Mouse (Mus musculus) gastrocnemius, adult 8-10 months (tissue): Measurements from ENCODE around the gene Polm. TPM values are rescaled to one million over a fixed set of nuclear protein-coding genes. Genes with fewer than 3 reads are reported as not detected.

Source experiments
- DNase-seq, 2 experiments: peaks; one replicate each; pipeline ENCODE4 v3.0.0; 2022; ENCODE audit warnings: low spot score in 2 of 2
- total RNA-seq, 4 experiments: library from RNA; stranded (reverse); gene quantifications; 2 replicates each; pipeline ENCODE4 v1.2.4; 2022

Polm gene
- total RNA-seq: 1 to 10 TPM; 1.6 to 2.5 (median 2.0) TPM

- DNase-seq: peak; percentile 91 to 95
Observed at GRCm38 (mm10) chr11:5837251-5838246, at the start of gene Polm. Gene Polm, minus strand, starts transcription at chr11:5838016.

GRCm38 (mm10) chr11:5887250-5887649 is 49.4 kb upstream of the Polm start:
- DNase-seq: no peak

GRCm38 (mm10) chr11:5886187-5886586 is 48.4 kb upstream of the Polm start:
- DNase-seq: no peak

GRCm38 (mm10) chr11:5882518-5882917 is 44.7 kb upstream of the Polm start:
- no peak for DNase-seq

GRCm38 (mm10) chr11:5879905-5880304 is 42.1 kb upstream of the Polm start:
- no peak for DNase-seq

- no peak for DNase-seq
Observed at GRCm38 (mm10) chr11:5878661-5879060, 40.8 kb upstream of the Polm start.

GRCm38 (mm10) chr11:5877921-5878526 is 40.2 kb upstream of the Polm start, which contains the start of gene Pold2:
Gene Pold2, minus strand, starts transcription at chr11:5878292.
- peak; percentile 95 to 98 for DNase-seq

- no peak for DNase-seq
Observed at GRCm38 (mm10) chr11:5877421-5877820, 39.6 kb upstream of the Polm start.

- no peak for DNase-seq
Observed at GRCm38 (mm10) chr11:5873192-5873591, 35.4 kb upstream of the Polm start.

- DNase-seq: no peak
Observed at GRCm38 (mm10) chr11:5872707-5873106, 34.9 kb upstream of the Polm start.

- DNase-seq: peak; percentile 66 to 77
Observed at GRCm38 (mm10) chr11:5870069-5870468, 32.3 kb upstream of the Polm start.

GRCm38 (mm10) chr11:5869331-5869730 is 31.5 kb upstream of the Polm start:
- no peak for DNase-seq

- peak in 1 of 2 experiments; percentile 2 for DNase-seq
Observed at GRCm38 (mm10) chr11:5868324-5868723, 30.5 kb upstream of the Polm start.

GRCm38 (mm10) chr11:5867196-5867595 is 29.4 kb upstream of the Polm start:
- no peak for DNase-seq

GRCm38 (mm10) chr11:5862394-5863105 is 24.7 kb upstream of the Polm start:
- peak; percentile 61 to 75 for DNase-seq

- peak in 1 of 2 experiments; percentile 51 for DNase-seq
Observed at GRCm38 (mm10) chr11:5861678-5862393, 24.0 kb upstream of the Polm start, which contains the start of gene Aebp1. Gene Aebp1, plus strand, starts transcription at chr11:5861947.

GRCm38 (mm10) chr11:5860639-5861038 is 22.8 kb upstream of the Polm start:
- no peak for DNase-seq

GRCm38 (mm10) chr11:5859883-5860550 is 22.2 kb upstream of the Polm start:
- DNase-seq: no peak

- no peak for DNase-seq
Observed at GRCm38 (mm10) chr11:5858723-5859122, 20.9 kb upstream of the Polm start.

- DNase-seq: peak in 1 of 2 experiments; percentile 48
Observed at GRCm38 (mm10) chr11:5856479-5857130, 18.8 kb upstream of the Polm start.
